Mouse (Mus musculus) neural tube, embryonic 12.5 days (tissue): ENCODE data around the gene Olfr693. TPM values are rescaled to one million over a fixed set of nuclear protein-coding genes. Genes with fewer than 3 reads are reported as not detected.
"Not testable (repeated sequence)": the region's sequence is repeated elsewhere in the genome, so short reads cannot be mapped to it uniquely, and the experiment has no call there.

Source experiments
- ATAC-seq: fragments of 200-750 bp; cut with Nextera tagmentation; 2 replicates; pipeline ENCODE4 v1.8.0; 2017; ENCODE audit warnings: low read depth, mild to moderate bottlenecking, moderate TSS enrichment, moderate library complexity; ENCODE audit not compliant: low FRiP score
- H3K27ac ChIP-seq: fragments of 300-500 bp; sonication (generic); 2 replicates; pipeline ENCODE4 v1.5.1; 2016
- H3K27me3 ChIP-seq: fragments of 300-500 bp; sonication (generic); replicated peaks from 2 replicates; pipeline ENCODE4 v1.6.1; 2016; ENCODE audit warnings: mild to moderate bottlenecking
- H3K36me3 ChIP-seq: fragments of 300-500 bp; sonication (generic); 2 replicates; pipeline ENCODE4 v1.6.1; 2016; ENCODE audit warnings: mild to moderate bottlenecking
- H3K4me1 ChIP-seq: fragments of 300-500 bp; sonication (generic); 2 replicates; pipeline ENCODE4 v1.6.1; 2016
- H3K4me2 ChIP-seq: fragments of 300-500 bp; sonication (generic); replicated peaks from 2 replicates; pipeline ENCODE4 v1.6.1; 2016; ENCODE audit warnings: mild to moderate bottlenecking
- H3K4me3 ChIP-seq: fragments of 300-500 bp; sonication (generic); 2 replicates; pipeline ENCODE4 v1.5.1; 2016
- H3K9ac ChIP-seq: fragments of 300-500 bp; sonication (generic); 2 replicates; pipeline ENCODE4 v1.6.1; 2016; ENCODE audit warnings: mild to moderate bottlenecking
- H3K9me3 ChIP-seq: fragments of 300-500 bp; sonication (generic); 2 replicates; pipeline ENCODE4 v1.6.1; 2016; ENCODE audit warnings: mild to moderate bottlenecking
- WGBS: fragments of 180-500 bp; shearing (Covaris S2); methylation state at CpG from one replicate; pipeline ENCODE4 v1.1.7; 2016; 5-methylcytosine and 5-hydroxymethylcytosine counted together
- polyA plus RNA-seq: library from polyadenylated mRNA; unstranded; fragments of >200 nt; fragmentation: Nextera tagmentation; extraction: Ambion mirVana; gene quantifications from 2 replicates; pipeline ENCODE4 v1.2.1, GENCODE M21; 2016

The Olfr693 gene
- not detected in 2 replicates for polyA plus RNA-seq

GRCm38 (mm10) chr7:106680484-106680883 is at the start of gene Olfr693:
Gene Olfr693, minus strand, starts transcription at chr7:106680584.
- Histone ChIP-seq H3K9me3 (no peaks in the 10 kb centered on the region), H3K4me3 (no peak within 1 kb of the TSS), H3K36me3 (no peaks in the 10 kb centered on the region), H3K9ac (no peak within 1 kb of the TSS), H3K27ac (no peak within 1 kb of the TSS), H3K4me2 (no peak within 1 kb of the TSS), H3K27me3 (no peaks in the 10 kb centered on the region), H3K4me1 (no peaks in the 10 kb centered on the region)
- ATAC-seq, result no peak

- not testable (repeated sequence) for ATAC-seq, H3K4me1 ChIP-seq, H3K27ac ChIP-seq, H3K9ac ChIP-seq, H3K9me3 ChIP-seq, H3K4me3 ChIP-seq, H3K27me3 ChIP-seq, H3K4me2 ChIP-seq, H3K36me3 ChIP-seq
- 89% methylated on average over 2 of the region's 2 CpGs for WGBS
These were observed 45.3 kb upstream of the Olfr693 start for GRCm38 (mm10) chr7:106725654-106726053.

- Histone ChIP-seq H3K4me3 (no peak within 1 kb of the TSS), H3K36me3 (no peaks in the 10 kb centered on the region), H3K4me2 (no peak within 1 kb of the TSS), H3K4me1 (no peaks in the 10 kb centered on the region), H3K27ac (no peak within 1 kb of the TSS), H3K27me3 (no peaks in the 10 kb centered on the region), H3K9ac (no peak within 1 kb of the TSS), H3K9me3 (no peaks in the 10 kb centered on the region)
- ATAC-seq, result no peak
These were observed 35.9 kb upstream of the Olfr693 start, which contains the start of gene Olfr695 for GRCm38 (mm10) chr7:106716296-106716695. Gene Olfr695, minus strand, starts transcription at chr7:106716396.

GRCm38 (mm10) chr7:106711463-106711862 is 31.1 kb upstream of the Olfr693 start:
- Histone ChIP-seq H3K27ac (no peak overlapping the region), H3K9me3 (no peaks in the 10 kb centered on the region), H3K9ac (no peak overlapping the region), H3K4me1 (no peaks in the 10 kb centered on the region), H3K4me2 (no peak overlapping the region), H3K36me3 (no peaks in the 10 kb centered on the region), H3K4me3 (no peak overlapping the region), H3K27me3 (no peaks in the 10 kb centered on the region)
- no peak for ATAC-seq
- WGBS, result 87% methylated on average over 6 of the region's 6 CpGs

- H3K27ac ChIP-seq, H3K4me1 ChIP-seq, H3K9ac ChIP-seq, H3K4me3 ChIP-seq, H3K27me3 ChIP-seq, H3K9me3 ChIP-seq, ATAC-seq, H3K36me3 ChIP-seq, H3K4me2 ChIP-seq: not testable (repeated sequence)
- 91% methylated on average over 10 of the region's 10 CpGs for WGBS
These were observed 27.3 kb upstream of the Olfr693 start for GRCm38 (mm10) chr7:106707705-106708104.

GRCm38 (mm10) chr7:106696891-106697290 is 16.5 kb upstream of the Olfr693 start:
- H3K36me3 ChIP-seq, result no peaks in the 10 kb centered on the region
- ATAC-seq, result no peak
- H3K27me3 ChIP-seq, result no peaks in the 10 kb centered on the region
- H3K9me3 ChIP-seq, result peaks cover 11% of the 10 kb centered on the region; the same call in 1 of the 2 replicates
- no peak overlapping the region for H3K4me3 ChIP-seq
- no peak overlapping the region for H3K27ac ChIP-seq
- no peak overlapping the region for H3K9ac ChIP-seq
- H3K4me2 ChIP-seq, result no peak overlapping the region
- 76% methylated on average over 1 of the region's 1 CpGs for WGBS
- H3K4me1 ChIP-seq, result no peaks in the 10 kb centered on the region

GRCm38 (mm10) chr7:106692976-106693375 is 12.6 kb upstream of the Olfr693 start:
- no peak for ATAC-seq
- H3K4me2 ChIP-seq, result no peak overlapping the region
- 0 out of 2 replicates have a peak, but pooled peaks cover 3% of the 10 kb centered on the region for H3K9me3 ChIP-seq
- 86% methylated on average over 3 of the region's 3 CpGs for whole genome bisulfite sequencing
- no peaks in the 10 kb centered on the region for H3K36me3 ChIP-seq
- no peak overlapping the region for H3K4me3 ChIP-seq
- no peaks in the 10 kb centered on the region for H3K4me1 ChIP-seq
- no peak overlapping the region for H3K27ac ChIP-seq
- no peak overlapping the region for H3K9ac ChIP-seq
- H3K27me3 ChIP-seq, result no peaks in the 10 kb centered on the region

- no peak within 1 kb of the TSS for H3K4me3 ChIP-seq
- H3K9me3 ChIP-seq, result 0 out of 2 replicates have a peak, but pooled peaks cover 3% of the 10 kb centered on the region
- WGBS, result 98% methylated on average over 1 of the region's 1 CpGs
- H3K36me3 ChIP-seq, result no peaks in the 10 kb centered on the region
- no peaks in the 10 kb centered on the region for H3K27me3 ChIP-seq
- ATAC-seq, result no peak
- H3K27ac ChIP-seq, result no peak within 1 kb of the TSS
- H3K9ac ChIP-seq, result no peak within 1 kb of the TSS
- H3K4me2 ChIP-seq, result no peak within 1 kb of the TSS
- no peaks in the 10 kb centered on the region for H3K4me1 ChIP-seq
These were observed 11.3 kb upstream of the Olfr693 start, which contains the start of gene Olfr694 for GRCm38 (mm10) chr7:106691714-106692113. Gene Olfr694, minus strand, starts transcription at chr7:106691814.

GRCm38 (mm10) chr7:106685382-106685781 is 5.0 kb upstream of the Olfr693 start:
- no peak for ATAC-seq
- H3K4me3 ChIP-seq, result no peak overlapping the region
- H3K4me1 ChIP-seq, result no peaks in the 10 kb centered on the region

GRCm38 (mm10) chr7:106652344-106652652 is 28.1 kb downstream of the Olfr693 start:
- Histone ChIP-seq H3K4me3 (no peak overlapping the region), H3K9me3 (no peaks in the 10 kb centered on the region)
- no peak for ATAC-seq

More at GRCm38 (mm10) chr7:106685382-106685781, 5.0 kb upstream of the Olfr693 start:
- no peaks in the 10 kb centered on the region for H3K36me3 ChIP-seq
- no peak overlapping the region for H3K9ac ChIP-seq
- WGBS, result 90% methylated on average over 2 of the region's 2 CpGs
- no peaks in the 10 kb centered on the region for H3K27me3 ChIP-seq
- H3K9me3 ChIP-seq, result no peaks in the 10 kb centered on the region
- H3K4me2 ChIP-seq, result no peak overlapping the region
- no peak overlapping the region for H3K27ac ChIP-seq

GRCm38 (mm10) chr7:106651555-106652343 is 28.6 kb downstream of the Olfr693 start:
- Histone ChIP-seq H3K27me3 (no peaks in the 10 kb centered on the region), H3K4me1 (no peaks in the 10 kb centered on the region), H3K4me2 (no peak overlapping the region), H3K4me3 (no peak overlapping the region), H3K9ac (no peak overlapping the region), H3K9me3 (no peaks in the 10 kb centered on the region), H3K36me3 (no peaks in the 10 kb centered on the region), H3K27ac (no peak overlapping the region)
- ATAC-seq, result no peak

More at GRCm38 (mm10) chr7:106652344-106652652, 28.1 kb downstream of the Olfr693 start:
- H3K4me2 ChIP-seq, result no peak overlapping the region
- no peaks in the 10 kb centered on the region for H3K36me3 ChIP-seq
- H3K4me1 ChIP-seq, result no peaks in the 10 kb centered on the region
- H3K27me3 ChIP-seq, result no peaks in the 10 kb centered on the region
- no peak overlapping the region for H3K9ac ChIP-seq
- no peak overlapping the region for H3K27ac ChIP-seq

GRCm38 (mm10) chr7:106649774-106650173 is 30.6 kb downstream of the Olfr693 start:
- 80% methylated on average over 1 of the region's 1 CpGs for WGBS
- no peak overlapping the region for H3K4me3 ChIP-seq
- ATAC-seq, result no peak

GRCm38 (mm10) chr7:106645261-106645660 is 35.1 kb downstream of the Olfr693 start:
- no peaks in the 10 kb centered on the region for H3K36me3 ChIP-seq
- no peaks in the 10 kb centered on the region for H3K4me1 ChIP-seq
- no peak overlapping the region for H3K9ac ChIP-seq
- WGBS, result 50% methylated on average over 1 of the region's 1 CpGs
- H3K9me3 ChIP-seq, result no peaks in the 10 kb centered on the region
- no peaks in the 10 kb centered on the region for H3K27me3 ChIP-seq
- no peak for ATAC-seq
- no peak overlapping the region for H3K27ac ChIP-seq
- H3K4me2 ChIP-seq, result no peak overlapping the region
- H3K4me3 ChIP-seq, result no peak overlapping the region

More at GRCm38 (mm10) chr7:106649774-106650173, 30.6 kb downstream of the Olfr693 start:
- Histone ChIP-seq H3K9ac (no peak overlapping the region), H3K27me3 (no peaks in the 10 kb centered on the region), H3K4me2 (no peak overlapping the region), H3K27ac (no peak overlapping the region), H3K9me3 (no peaks in the 10 kb centered on the region), H3K36me3 (no peaks in the 10 kb centered on the region), H3K4me1 (no peaks in the 10 kb centered on the region)
